Mouse (Mus musculus) G1E (cell line): ENCODE results near the gene Ptgds. TPM values are rescaled to one million over a fixed set of nuclear protein-coding genes. Genes with fewer than 3 reads are reported as not detected.

Experiments used
- ATAC-seq: 2 replicates; pipeline ENCODE4 v1.8.0; 2016; ENCODE audit warnings: mild to moderate bottlenecking; ENCODE audit not compliant: insufficient number of reproducible peaks, poor library complexity, low FRiP score, severe bottlenecking; ENCODE audit errors: extremely low read depth
- DNase-seq: peaks from one replicate; pipeline ENCODE4 v3.0.0; 2012; ENCODE audit warnings: low spot score
- H3K27me3 ChIP-seq: 2 replicates; pipeline ENCODE4 v1.6.1; 2012; ENCODE audit warnings: mild to moderate bottlenecking, low read length, inconsistent platforms; ENCODE audit not compliant: insufficient read depth
- H3K36me3 ChIP-seq: replicated peaks from 2 replicates; pipeline ENCODE3; 2012; ENCODE audit warnings: mild to moderate bottlenecking, inconsistent platforms
- H3K4me1 ChIP-seq: 2 replicates; pipeline ENCODE4 v1.6.1; 2012; ENCODE audit warnings: low read depth, low read length, inconsistent platforms, mixed read lengths; ENCODE audit not compliant: insufficient read depth
- H3K4me3 ChIP-seq: 2 replicates; pipeline ENCODE4 v1.5.1; 2012; ENCODE audit warnings: low read depth, mild to moderate bottlenecking, inconsistent platforms, low read length, moderate library complexity, mixed read lengths
- H3K9me3 ChIP-seq: replicated peaks from 2 replicates; pipeline ENCODE4 v1.6.1; 2012; ENCODE audit warnings: inconsistent platforms
- CTCF ChIP-seq: IDR thresholded peaks from 2 replicates; pipeline ENCODE4 v1.5.1; 2012; ENCODE audit warnings: low read depth, low read length, inconsistent platforms, mixed read lengths
- GATA1 ChIP-seq: IDR thresholded peaks from 2 replicates; pipeline ENCODE4 v1.6.1; 2012; ENCODE audit warnings: borderline replicate concordance, low read length, inconsistent platforms, mixed read lengths
- GATA2 ChIP-seq: IDR thresholded peaks from 2 replicates; pipeline ENCODE4 v1.6.1; 2012; ENCODE audit warnings: low read depth, low read length, inconsistent platforms, borderline replicate concordance
- POLR2AphosphoS5 ChIP-seq: IDR thresholded peaks from 2 replicates; pipeline ENCODE4 v1.6.1; 2012; ENCODE audit warnings: low read depth, low read length, inconsistent platforms; ENCODE audit not compliant: insufficient replicate concordance
- TAL1 ChIP-seq: conservative IDR thresholded peaks from 2 replicates; pipeline ENCODE4 v1.6.1; 2012; ENCODE audit warnings: low read depth, low read length, inconsistent platforms, mixed read lengths
- polyA plus RNA-seq: library from polyadenylated mRNA; stranded (reverse); fragments of >175 nt; gene quantifications from 2 replicates; pipeline ENCODE4 v1.2.3, GENCODE M21; 2012
- total RNA-seq, 2 experiments: library from RNA; stranded (forward) in 1 of 2; stranded (reverse) in 1 of 2; fragments of 200-1000 nt in 1 of 2; fragments of >200 nt in 1 of 2; fragmentation: Nextera tagmentation in 1 of 2; gene quantifications; 2 replicates each; pipeline ENCODE4 v1.2.3; 2014 to 2017

Ptgds gene
- total RNA-seq (2014; fragmentation: Nextera tagmentation) (not detected in 2 replicates), total RNA-seq (2017) (0.44 TPM in 1 of 2 replicates, not detected in the other), polyA plus RNA-seq (not detected in 2 replicates)

DNA sequence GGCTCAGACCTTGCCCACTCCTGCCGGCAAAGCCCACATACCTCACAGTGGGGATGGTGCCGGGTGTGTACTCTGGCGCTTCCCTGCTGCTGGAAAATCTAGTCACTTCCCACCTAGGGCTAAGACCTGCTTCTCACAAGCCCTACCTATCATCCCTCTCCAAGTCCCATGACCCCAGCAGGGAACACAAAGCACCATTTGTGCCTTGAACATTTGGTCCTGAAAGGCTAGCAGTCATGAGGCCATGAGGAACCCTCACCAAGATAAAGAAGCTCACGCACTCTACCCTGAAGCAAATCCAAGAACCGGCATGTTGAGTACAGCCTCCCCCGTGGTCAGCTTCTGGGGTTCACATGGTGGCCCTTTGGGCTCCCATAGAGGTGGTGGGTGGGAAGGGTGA lies at the start of gene Ptgds:
Gene Ptgds (minus strand): TSS at position 78 of the 400 bp plus-strand sequence.
- Histone ChIP-seq H3K9me3 (no peaks in the 10 kb centered on the region), H3K36me3 (no peaks in the 10 kb centered on the region), H3K4me1 (peaks cover 12% of the 10 kb centered on the region), H3K27me3 (peaks cover 61% of the 10 kb centered on the region), H3K4me3 (no peak within 1 kb of the TSS)
- no peak for DNase-seq
- TF ChIP-seq CTCF (no peak), GATA1 (no peak), POLR2AphosphoS5 (no peak), GATA2 (no peak), TAL1 (no peak)
- no peak for ATAC-seq

DNA sequence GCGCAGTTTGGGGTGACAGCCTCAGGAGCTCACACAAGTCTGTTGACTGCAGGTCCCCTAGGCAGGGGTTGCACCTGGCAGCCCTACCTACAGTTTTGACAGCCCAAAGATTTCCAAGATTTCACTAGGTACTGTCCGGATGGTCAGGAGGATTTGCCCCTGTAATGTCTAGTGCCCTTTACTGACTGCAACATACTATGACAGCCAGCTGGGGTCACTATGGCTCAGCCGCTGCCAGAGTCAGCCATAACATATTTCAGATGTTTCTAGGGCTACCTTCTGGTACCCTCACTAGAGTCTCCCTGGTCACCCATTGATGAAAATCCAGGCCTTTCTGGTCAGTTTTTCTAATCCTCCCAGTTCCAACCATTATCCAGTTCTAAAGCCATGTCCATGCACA lies 40.1 kb upstream of the Ptgds start:
- Histone ChIP-seq H3K36me3 (peaks cover 21% of the 10 kb centered on the region), H3K9me3 (no peaks in the 10 kb centered on the region), H3K4me3 (no peak overlapping the region), H3K27me3 (peaks cover 16% of the 10 kb centered on the region), H3K4me1 (no peaks in the 10 kb centered on the region)
- no peak for DNase-seq
- no peak for ATAC-seq
- no peak for TF ChIP-seq CTCF
- TF ChIP-seq GATA1, result no peak
- no peak for TF ChIP-seq POLR2AphosphoS5
- no peak for TF ChIP-seq GATA2
- no peak for TF ChIP-seq TAL1

DNA sequence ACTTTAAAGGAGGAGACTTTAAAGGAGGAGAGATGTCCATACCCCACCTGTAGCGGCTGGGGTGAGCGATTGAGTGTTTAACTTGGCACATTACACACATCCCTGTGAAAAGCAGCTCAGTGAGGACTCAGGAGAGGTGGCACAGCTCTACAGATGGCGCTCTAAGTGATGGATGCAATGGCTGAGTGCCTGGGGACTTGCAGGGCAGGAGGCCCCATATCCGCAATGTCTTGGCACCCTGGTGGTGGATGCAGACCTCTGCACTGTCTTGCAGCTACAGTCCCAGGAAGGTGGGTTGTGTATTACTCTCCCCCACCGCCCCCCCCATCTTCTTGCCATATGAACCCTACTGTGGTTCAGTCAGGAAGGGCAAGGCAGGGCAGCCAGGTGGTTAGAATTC lies 37.1 kb upstream of the Ptgds start:
- TF ChIP-seq TAL1 (no peak), GATA2 (no peak), CTCF (no peak), POLR2AphosphoS5 (no peak), GATA1 (no peak)
- H3K4me1 ChIP-seq, result peaks cover 15% of the 10 kb centered on the region
- no peak for DNase-seq
- H3K27me3 ChIP-seq, result peaks cover 10% of the 10 kb centered on the region; the same call in 1 of the 2 replicates
- peaks cover 51% of the 10 kb centered on the region for H3K36me3 ChIP-seq
- H3K4me3 ChIP-seq, result no peak overlapping the region
- H3K9me3 ChIP-seq, result no peaks in the 10 kb centered on the region
- ATAC-seq, result no peak

DNA sequence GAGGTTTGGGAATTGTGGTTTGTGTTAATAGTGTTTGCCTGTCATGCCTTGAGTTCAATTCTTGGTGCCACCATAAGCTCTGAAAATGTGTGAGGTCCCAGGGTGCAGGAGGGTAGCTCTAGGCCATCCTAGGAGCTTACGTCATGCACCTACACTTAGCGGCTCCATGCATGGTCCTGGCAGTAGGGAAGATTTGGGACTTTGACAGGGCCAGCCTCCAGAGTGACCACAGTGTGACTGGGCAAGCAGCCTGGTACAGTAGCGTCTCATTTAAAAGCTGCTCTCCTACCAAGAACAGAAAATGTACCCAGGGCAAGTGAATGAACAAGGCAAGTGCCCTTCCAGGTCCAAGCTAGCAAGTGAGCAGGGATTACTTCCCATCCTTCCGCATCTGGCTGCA lies 36.0 kb upstream of the Ptgds start:
- no peaks in the 10 kb centered on the region for H3K9me3 ChIP-seq
- no peak for TF ChIP-seq GATA1
- TF ChIP-seq TAL1, result no peak
- no peak for TF ChIP-seq CTCF
- TF ChIP-seq GATA2, result no peak
- no peak for TF ChIP-seq POLR2AphosphoS5
- peaks cover 24% of the 10 kb centered on the region for H3K4me1 ChIP-seq
- peaks cover 5% of the 10 kb centered on the region; the same call in 1 of the 2 replicates for H3K27me3 ChIP-seq
- ATAC-seq, result no peak
- DNase-seq, result no peak
- peaks cover 56% of the 10 kb centered on the region for H3K36me3 ChIP-seq
- H3K4me3 ChIP-seq, result no peak overlapping the region

DNA sequence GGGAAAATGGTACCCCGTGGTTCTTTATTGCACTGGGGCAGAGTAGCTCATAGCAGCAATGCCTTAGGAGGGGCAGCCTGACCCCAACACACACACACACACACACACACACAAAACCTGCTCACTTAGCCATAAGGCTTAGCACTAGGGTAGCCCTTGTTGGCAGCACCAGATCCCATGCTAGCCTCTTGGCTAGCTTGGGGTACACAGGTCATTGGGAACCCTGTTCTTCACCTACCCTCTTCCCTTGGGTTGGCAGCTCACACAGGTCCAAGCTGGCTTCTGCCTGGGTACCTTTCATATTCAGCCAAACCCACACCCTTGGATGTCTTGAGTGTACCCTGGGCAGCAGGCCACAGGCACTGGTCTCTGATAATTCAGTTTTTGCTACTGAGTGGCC lies 35.2 kb upstream of the Ptgds start:
- TF ChIP-seq CTCF, result no peak
- TF ChIP-seq GATA1, result no peak
- no peak for TF ChIP-seq TAL1
- TF ChIP-seq GATA2, result no peak
- TF ChIP-seq POLR2AphosphoS5, result no peak
- ATAC-seq (no peak), DNase-seq (no peak)
- Histone ChIP-seq H3K27me3 (peaks cover 5% of the 10 kb centered on the region; the same call in 1 of the 2 replicates), H3K4me3 (no peak overlapping the region), H3K9me3 (no peaks in the 10 kb centered on the region), H3K36me3 (peaks cover 56% of the 10 kb centered on the region), H3K4me1 (peaks cover 28% of the 10 kb centered on the region)

DNA sequence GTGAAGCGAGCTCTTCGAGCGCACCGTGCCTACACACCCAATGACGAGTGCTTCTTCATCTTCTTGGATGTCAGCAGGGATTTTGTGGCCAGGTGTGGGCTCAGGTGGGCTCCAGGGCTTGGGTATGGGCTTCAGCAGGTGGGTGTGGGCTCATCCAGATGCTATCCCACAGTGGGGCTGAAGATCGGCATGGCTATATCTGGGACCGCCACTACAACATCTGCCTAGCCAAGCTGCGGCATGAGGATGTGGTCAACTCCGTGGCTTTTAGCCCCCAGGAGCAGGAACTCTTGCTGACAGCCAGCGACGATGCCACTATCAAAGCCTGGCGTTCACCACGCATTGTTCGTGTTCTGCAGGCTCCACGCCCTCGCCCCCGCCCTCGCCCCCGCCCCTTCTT lies 34.7 kb upstream of the Ptgds start:
- no peaks in the 10 kb centered on the region for H3K9me3 ChIP-seq
- no peak overlapping the region for H3K4me3 ChIP-seq
- DNase-seq (no peak), ATAC-seq (no peak)
- peaks cover 5% of the 10 kb centered on the region; the same call in 1 of the 2 replicates for H3K27me3 ChIP-seq
- TF ChIP-seq TAL1 (no peak), GATA1 (no peak), GATA2 (no peak), CTCF (no peak), POLR2AphosphoS5 (no peak)
- peaks cover 56% of the 10 kb centered on the region for H3K36me3 ChIP-seq
- H3K4me1 ChIP-seq, result peaks cover 33% of the 10 kb centered on the region
